Mouse (Mus musculus) MEL (cell line): ENCODE results near the gene Scaf4. TPM values are rescaled to one million over a fixed set of nuclear protein-coding genes. Genes with fewer than 3 reads are reported as not detected.

Experiments used
- DNase-seq: peaks from one replicate; pipeline ENCODE4 v3.0.0; 2011; ENCODE audit warnings: low read depth, low spot score
- H3K27ac ChIP-seq: 2 replicates; pipeline ENCODE4 v1.5.1; 2012; ENCODE audit warnings: low read depth, mild to moderate bottlenecking, control low read depth, low read length, moderate library complexity; ENCODE audit not compliant: control insufficient read depth
- H3K27me3 ChIP-seq, 2 experiments: fragments of 150-350 bp in 1 of 2; sonication (generic) in 1 of 2; 2 replicates each; pipeline ENCODE4 v1.6.1; 2012; ENCODE audit warnings: low read length in 2 of 2, mild to moderate bottlenecking in 2 of 2, improper control_type of control experiment in 1 of 2, moderate library complexity in 1 of 2; ENCODE audit not compliant: insufficient read depth in 2 of 2, control insufficient read depth in 1 of 2
- H3K36me3 ChIP-seq, 2 experiments: 2 replicates each; pipeline ENCODE4 v1.6.1; 2012 to 2014; ENCODE audit warnings: low read length in 2 of 2, improper control_type of control experiment in 1 of 2, inconsistent platforms in 1 of 2, mild to moderate bottlenecking in 1 of 2; ENCODE audit not compliant: insufficient read depth in 2 of 2, control insufficient read depth in 1 of 2
- H3K4me1 ChIP-seq, 2 experiments: fragments of 150-350 bp in 1 of 2; sonication (generic) in 1 of 2; 2 replicates each; pipeline ENCODE4 v1.6.1; 2012; ENCODE audit warnings: low read length in 2 of 2, improper control_type of control experiment in 1 of 2, mild to moderate bottlenecking in 1 of 2; ENCODE audit not compliant: insufficient read depth in 2 of 2, control insufficient read depth in 1 of 2
- H3K4me3 ChIP-seq, 2 experiments: fragments of 150-350 bp in 1 of 2; sonication (generic) in 1 of 2; 2 replicates each; pipeline ENCODE4 v1.5.1; 2012; ENCODE audit warnings: low read depth in 2 of 2, low read length in 2 of 2, mild to moderate bottlenecking in 2 of 2, moderate library complexity in 2 of 2, control low read depth in 1 of 2, improper control_type of control experiment in 1 of 2; ENCODE audit not compliant: control insufficient read depth in 1 of 2, insufficient read depth in 1 of 2
- H3K79me2 ChIP-seq: 2 replicates; pipeline ENCODE4 v1.6.1; 2012; ENCODE audit warnings: mild to moderate bottlenecking, low read length, moderate library complexity; ENCODE audit not compliant: control insufficient read depth, poor library complexity, insufficient read depth
- H3K9ac ChIP-seq: 2 replicates; pipeline ENCODE4 v1.6.1; 2012; ENCODE audit warnings: low read depth, mild to moderate bottlenecking, control low read depth, low read length, moderate library complexity; ENCODE audit not compliant: control insufficient read depth, poor library complexity, severe bottlenecking
- H3K9me3 ChIP-seq: fragments of 150-350 bp; sonication (generic); replicated peaks from 2 replicates; pipeline ENCODE4 v1.6.1; 2012; ENCODE audit warnings: mild to moderate bottlenecking, low read length, improper control_type of control experiment, moderate library complexity; ENCODE audit not compliant: insufficient read depth
- BHLHE40 ChIP-seq: IDR thresholded peaks from 2 replicates; pipeline ENCODE4 v1.6.1; 2012; ENCODE audit warnings: low read depth, mild to moderate bottlenecking, inconsistent platforms, low read length, improper control_type of control experiment, borderline replicate concordance
- CTCF ChIP-seq, 3 experiments: IDR thresholded peaks in 2 of 3; conservative IDR thresholded peaks in 1 of 3; 2 replicates each; pipeline ENCODE4 v1.5.1; 2011 to 2012; ENCODE audit warnings: low read length in 3 of 3, low read depth in 2 of 3, mild to moderate bottlenecking in 2 of 3, improper control_type of control experiment in 1 of 3, inconsistent platforms in 1 of 3, mixed read lengths in 1 of 3, moderate library complexity in 1 of 3; ENCODE audit not compliant: control insufficient read depth in 1 of 3, insufficient read depth in 1 of 3, poor library complexity in 1 of 3, severe bottlenecking in 1 of 3
- E2F4 ChIP-seq: IDR thresholded peaks from 2 replicates; pipeline ENCODE4 v1.6.1; 2011; ENCODE audit warnings: low read depth, low read length, improper control_type of control experiment, borderline replicate concordance
- ELF1 ChIP-seq: IDR thresholded peaks from 2 replicates; pipeline ENCODE4 v1.6.1; 2014; ENCODE audit warnings: low read depth, mild to moderate bottlenecking, inconsistent platforms, low read length, improper control_type of control experiment, moderate library complexity
- EP300 ChIP-seq, 2 experiments: IDR thresholded peaks; 2 replicates each; pipeline ENCODE4 v1.6.1; 2011; ENCODE audit warnings: improper control_type of control experiment in 2 of 2, low read length in 2 of 2, low read depth in 1 of 2, mild to moderate bottlenecking in 1 of 2
- ETS1 ChIP-seq: IDR thresholded peaks from 2 replicates; pipeline ENCODE4 v1.6.1; 2012; ENCODE audit warnings: low read depth, mild to moderate bottlenecking, inconsistent platforms, low read length, improper control_type of control experiment, moderate library complexity
- JUND ChIP-seq: IDR thresholded peaks from 2 replicates; pipeline ENCODE4 v1.6.1; 2011; ENCODE audit warnings: low read depth, mild to moderate bottlenecking, improper control_type of control experiment, low read length
- KAT2A ChIP-seq: conservative IDR thresholded peaks from 2 replicates; pipeline ENCODE4 v1.6.1; 2012; ENCODE audit warnings: low read depth, low read length, improper control_type of control experiment, inconsistent platforms
- MEF2A ChIP-seq: IDR thresholded peaks from 2 replicates; pipeline ENCODE4 v1.6.1; 2014; ENCODE audit warnings: low read depth, mild to moderate bottlenecking, inconsistent platforms, low read length, improper control_type of control experiment; ENCODE audit not compliant: poor library complexity, insufficient replicate concordance, severe bottlenecking; ENCODE audit errors: extremely low read depth
- MYB ChIP-seq: IDR thresholded peaks from 2 replicates; pipeline ENCODE4 v1.6.1; 2011; ENCODE audit warnings: mild to moderate bottlenecking, low read depth, low read length, improper control_type of control experiment
- MYC ChIP-seq: IDR thresholded peaks from 2 replicates; pipeline ENCODE4 v1.6.1; 2011; ENCODE audit warnings: low read depth, mild to moderate bottlenecking, low read length, improper control_type of control experiment, moderate library complexity
- NELFE ChIP-seq: IDR thresholded peaks from 2 replicates; pipeline ENCODE4 v1.6.1; 2011; ENCODE audit warnings: low read depth, low read length, improper control_type of control experiment
- NRF1 ChIP-seq: IDR thresholded peaks from 2 replicates; pipeline ENCODE4 v1.6.1; 2014; ENCODE audit warnings: low read depth, mild to moderate bottlenecking, inconsistent platforms, low read length, improper control_type of control experiment, moderate library complexity; ENCODE audit not compliant: poor library complexity, insufficient read depth, severe bottlenecking
- POLR2A ChIP-seq, 2 experiments: IDR thresholded peaks; 2 replicates each; pipeline ENCODE4 v1.6.1; 2011 to 2012; ENCODE audit warnings: low read length in 2 of 2, mild to moderate bottlenecking in 2 of 2, control low read depth in 1 of 2, improper control_type of control experiment in 1 of 2, low read depth in 1 of 2, moderate library complexity in 1 of 2; ENCODE audit not compliant: control insufficient read depth in 1 of 2, insufficient read depth in 1 of 2, poor library complexity in 1 of 2
- POLR2AphosphoS5 ChIP-seq: IDR thresholded peaks from 2 replicates; pipeline ENCODE4 v1.6.1; 2012; ENCODE audit warnings: low read depth, borderline replicate concordance, mild to moderate bottlenecking, inconsistent platforms, low read length, moderate library complexity, mixed read lengths
- RAD21 ChIP-seq: IDR thresholded peaks from 2 replicates; pipeline ENCODE4 v1.6.1; 2011; ENCODE audit warnings: mild to moderate bottlenecking, low read depth, low read length, improper control_type of control experiment
- RCOR1 ChIP-seq: IDR thresholded peaks from 2 replicates; pipeline ENCODE4 v1.6.1; 2012; ENCODE audit warnings: low read depth, mild to moderate bottlenecking, inconsistent platforms, low read length, improper control_type of control experiment
- SIN3A ChIP-seq: IDR thresholded peaks from 2 replicates; pipeline ENCODE4 v1.6.1; 2012; ENCODE audit warnings: low read length, improper control_type of control experiment, inconsistent platforms
- SMC3 ChIP-seq: IDR thresholded peaks from 2 replicates; pipeline ENCODE4 v1.6.1; 2011; ENCODE audit warnings: low read depth, low read length, improper control_type of control experiment
- TAL1 ChIP-seq: IDR thresholded peaks from 2 replicates; pipeline ENCODE4 v1.6.1; 2012; ENCODE audit warnings: mild to moderate bottlenecking, inconsistent platforms, low read length, moderate library complexity, mixed read lengths
- TBP ChIP-seq: IDR thresholded peaks from 2 replicates; pipeline ENCODE4 v1.8.0; 2011; ENCODE audit warnings: low read depth, low read length, improper control_type of control experiment
- TCF12 ChIP-seq: IDR thresholded peaks from 2 replicates; pipeline ENCODE4 v1.6.1; 2014; ENCODE audit warnings: low read depth, mild to moderate bottlenecking, inconsistent platforms, low read length, improper control_type of control experiment, moderate library complexity
- USF1 ChIP-seq: IDR thresholded peaks from 2 replicates; pipeline ENCODE4 v1.6.1; 2014; ENCODE audit warnings: low read depth, mild to moderate bottlenecking, inconsistent platforms, low read length, improper control_type of control experiment, moderate library complexity
- ZC3H11A ChIP-seq: IDR thresholded peaks from 2 replicates; pipeline ENCODE4 v1.6.1; 2012; ENCODE audit warnings: low read depth, mild to moderate bottlenecking, inconsistent platforms, low read length, improper control_type of control experiment
- ZKSCAN1 ChIP-seq: IDR thresholded peaks from 2 replicates; pipeline ENCODE4 v1.6.1; 2012; ENCODE audit warnings: low read depth, mild to moderate bottlenecking, inconsistent platforms, low read length, improper control_type of control experiment, moderate library complexity
- polyA plus RNA-seq, 2 experiments: library from polyadenylated mRNA; stranded (reverse) in 1 of 2; unstranded in 1 of 2; fragments of >175 nt in 1 of 2; fragments of >200 nt in 1 of 2; gene quantifications; 2 replicates each; pipeline versions ENCODE4 v1.2.1 to v1.2.4; 2012; ENCODE audit warnings: low replicate concordance in 2 of 2, low read depth in 1 of 2; ENCODE audit not compliant: insufficient read length in 2 of 2, insufficient read depth in 1 of 2, missing spikeins in 1 of 2
- total RNA-seq: library from RNA; depleted of rRNA; stranded (reverse); fragments of 300-350 nt; gene quantifications from 2 replicates; pipeline ENCODE4 v1.2.3, GENCODE M21; 2012

Scaf4 gene
- total and polyA plus RNA-seq, 3 experiments = 12.3 to 56.2 TPM; not detected in 1

DNA sequence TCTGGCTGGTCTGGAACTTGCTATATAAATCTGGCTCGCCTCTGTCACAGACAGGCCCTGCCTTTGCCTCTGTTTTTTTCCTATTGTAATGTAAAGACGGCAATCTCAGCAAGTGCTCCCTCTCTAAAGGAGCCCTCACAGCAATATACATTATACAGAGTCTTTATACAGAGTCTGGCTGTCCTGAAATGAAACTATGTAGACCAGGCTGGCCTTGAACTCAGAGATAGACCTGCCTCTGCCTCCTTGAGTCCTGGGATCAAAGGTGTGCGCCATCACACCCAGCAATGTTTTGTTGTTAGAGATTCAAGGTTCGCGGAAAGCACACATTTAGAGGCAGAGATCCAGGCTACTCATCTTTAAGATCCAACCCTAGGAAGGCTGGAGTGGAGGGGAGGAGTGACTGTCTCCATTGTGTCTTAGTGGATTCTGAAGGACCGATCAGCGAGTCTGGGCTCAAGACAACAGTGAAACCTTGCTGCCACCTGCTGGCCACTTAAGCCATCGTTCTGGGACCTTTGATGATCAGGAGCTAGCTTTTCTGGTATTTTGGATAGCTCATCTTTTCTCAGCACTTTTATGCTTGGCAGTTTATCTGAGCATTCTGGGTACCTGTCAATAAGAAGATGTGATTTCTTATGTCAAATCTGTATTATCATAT lies 98.2 kb downstream of the Scaf4 start:
- peak; percentile 91 for DNase-seq
- Histone ChIP-seq H3K27ac (no peak overlapping the region), H3K36me3 (peaks cover 0 to 10% of the 10 kb centered on the region in 2 experiments; a peak in 2 of 4 replicates), H3K9ac (no peak overlapping the region)
- peak; percentile 94 for TF ChIP-seq SMC3
- no peak for TF ChIP-seq TAL1
- TF ChIP-seq USF1 = no peak
- no peak for TF ChIP-seq NELFE
- TF ChIP-seq MYC = no peak
- peak; percentile 87 for TF ChIP-seq ZC3H11A
- TF ChIP-seq RCOR1 = no peak
- no peak for TF ChIP-seq KAT2A
- TF ChIP-seq MYB = no peak
- no peak for TF ChIP-seq EP300 (IDR thresholded peaks at IDR 0.05; ENCODE audit: low read depth in 1 of 2, low read length in 2 of 2)
- peak; percentile 70 to 95 (median 80) for TF ChIP-seq CTCF (IDR thresholded peaks at IDR 0.05 in 2 of 3, conservative IDR thresholded peaks at IDR 0.05 in 1 of 3; ENCODE audit: control insufficient read depth in 1 of 3, insufficient read depth in 1 of 3, low read depth in 2 of 3, low read length in 3 of 3, poor library complexity in 1 of 3, severe bottlenecking in 1 of 3)
- no peak for TF ChIP-seq ELF1
- TF ChIP-seq SIN3A = peak; percentile 34; the same call in 1 of the 2 replicates
- no peak for TF ChIP-seq ZKSCAN1
- no peak for TF ChIP-seq POLR2AphosphoS5
- TF ChIP-seq JUND = no peak
- TF ChIP-seq ETS1 = no peak
- 0 out of 2 replicates have a peak, but pooled peaks have one; percentile 25 for TF ChIP-seq TBP
- TF ChIP-seq RAD21 = peak; percentile 94
- TF ChIP-seq E2F4 = no peak
- no peak for TF ChIP-seq BHLHE40
- TF ChIP-seq TCF12 = no peak
- TF ChIP-seq NRF1 = no peak
- TF ChIP-seq POLR2A (IDR thresholded peaks at IDR 0.05; ENCODE audit: control insufficient read depth in 1 of 2, insufficient read depth in 1 of 2, low read depth in 1 of 2, low read length in 2 of 2, poor library complexity in 1 of 2) = no peak
- no peak for TF ChIP-seq MEF2A
- TF ChIP-seq, all 39 proteins: peak for 6
- no peaks in the 10 kb centered on the region for H3K9me3 ChIP-seq
- H3K4me3 ChIP-seq = no peak overlapping the region
- no peaks in the 10 kb centered on the region for H3K79me2 ChIP-seq
- no peaks in the 10 kb centered on the region for H3K27me3 ChIP-seq
- H3K4me1 ChIP-seq = peaks cover 9 to 22% of the 10 kb centered on the region in 2 experiments
